Mouse (Mus musculus) neural tube, embryonic 11.5 days (tissue): Measurements from ENCODE around the gene Gins1. TPM values are rescaled to one million over a fixed set of nuclear protein-coding genes. Genes with fewer than 3 reads are reported as not detected.

Source experiments
- ATAC-seq: fragments of 200-750 bp; cut with Nextera tagmentation; 2 replicates; pipeline ENCODE4 v1.8.0; 2017; ENCODE audit warnings: moderate number of reproducible peaks, mild to moderate bottlenecking, moderate TSS enrichment, moderate library complexity; ENCODE audit not compliant: insufficient read depth, low FRiP score, low TSS enrichment
- DNase-seq: peaks from one replicate; pipeline ENCODE4 v3.0.0-alpha.2; 2015; ENCODE audit warnings: low spot score
- H3K27ac ChIP-seq: fragments of 300-500 bp; sonication (generic); 2 replicates; pipeline ENCODE4 v1.5.1; 2014; ENCODE audit warnings: low read depth, mild to moderate bottlenecking, low read length
- H3K27me3 ChIP-seq: fragments of 300-500 bp; sonication (generic); 2 replicates; pipeline ENCODE4 v1.6.1; 2014; ENCODE audit warnings: mild to moderate bottlenecking, low read length, mixed read lengths; ENCODE audit not compliant: control insufficient read depth, insufficient read depth
- H3K36me3 ChIP-seq: fragments of 300-500 bp; sonication (generic); 2 replicates; pipeline ENCODE4 v1.6.1; 2014; ENCODE audit warnings: mild to moderate bottlenecking, low read length, moderate library complexity, mixed read lengths; ENCODE audit not compliant: control insufficient read depth, insufficient read depth
- H3K4me1 ChIP-seq: fragments of 300-500 bp; sonication (generic); 2 replicates; pipeline ENCODE4 v1.6.1; 2014; ENCODE audit warnings: low read length, mixed read lengths; ENCODE audit not compliant: control insufficient read depth, insufficient read depth
- H3K4me2 ChIP-seq: fragments of 300-500 bp; sonication (generic); 2 replicates; pipeline ENCODE4 v1.6.1; 2014; ENCODE audit warnings: low read depth, mild to moderate bottlenecking, moderate library complexity
- H3K4me3 ChIP-seq: fragments of 300-500 bp; sonication (generic); 2 replicates; pipeline ENCODE4 v1.5.1; 2014; ENCODE audit warnings: low read depth, low read length
- H3K9ac ChIP-seq: fragments of 300-500 bp; sonication (generic); 2 replicates; pipeline ENCODE4 v1.6.1; 2014; ENCODE audit warnings: mild to moderate bottlenecking, low read length
- H3K9me3 ChIP-seq: fragments of 300-500 bp; sonication (generic); 2 replicates; pipeline ENCODE4 v1.6.1; 2016; ENCODE audit warnings: low read length; ENCODE audit not compliant: control insufficient read depth
- WGBS: fragments of 180-500 bp; shearing (Covaris S2); extraction: QIAGEN DNeasy Blood & Tissue Kit; methylation state at CpG from one replicate; pipeline ENCODE4 v1.1.7; 2014; 5-methylcytosine and 5-hydroxymethylcytosine counted together
- polyA plus RNA-seq: library from polyadenylated mRNA; unstranded; fragments of >200 nt; fragmentation: Nextera tagmentation; extraction: Ambion mirVana; gene quantifications from 2 replicates; pipeline ENCODE4 v1.2.1, GENCODE M21; 2014

Gins1 gene
- polyA plus RNA-seq, 1 experiment from 2014 or later = 60.6 TPM

- Histone ChIP-seq H3K27me3 (no peaks in the 10 kb centered on the region), H3K4me3 (no peak overlapping the region), H3K4me1 (no peaks in the 10 kb centered on the region), H3K36me3 (peaks cover 4% of the 10 kb centered on the region; the same call in 1 of the 2 replicates), H3K4me2 (no peak overlapping the region), H3K9me3 (no peaks in the 10 kb centered on the region), H3K27ac (no peak overlapping the region), H3K9ac (no peak overlapping the region)
- DNase-seq (no peak), ATAC-seq (no peak)
- 94% methylated on average over 5 of the region's 5 CpGs for WGBS
Observed at GRCm38 (mm10) chr2:150976871-150977270, 71.7 kb downstream of the Gins1 start.

- Histone ChIP-seq H3K27ac (no peak overlapping the region), H3K9ac (no peak overlapping the region), H3K4me1 (no peaks in the 10 kb centered on the region), H3K36me3 (peaks cover 4% of the 10 kb centered on the region; the same call in 1 of the 2 replicates), H3K27me3 (no peaks in the 10 kb centered on the region), H3K4me3 (no peak overlapping the region), H3K4me2 (no peak overlapping the region), H3K9me3 (no peaks in the 10 kb centered on the region)
- ATAC-seq (no peak), DNase-seq (no peak)
- WGBS = 97% methylated on average over 6 of the region's 6 CpGs
Observed at GRCm38 (mm10) chr2:150977676-150978075, 72.5 kb downstream of the Gins1 start.

GRCm38 (mm10) chr2:150978791-150979190, 73.6 kb downstream of the Gins1 start:
- Histone ChIP-seq H3K4me3 (no peak overlapping the region), H3K27me3 (no peaks in the 10 kb centered on the region), H3K4me1 (no peaks in the 10 kb centered on the region), H3K4me2 (no peak overlapping the region), H3K9ac (no peak overlapping the region), H3K36me3 (no peaks in the 10 kb centered on the region), H3K27ac (no peak overlapping the region), H3K9me3 (no peaks in the 10 kb centered on the region)
- ATAC-seq = no peak
- WGBS = 89% methylated on average over 3 of the region's 3 CpGs
- no peak for DNase-seq

GRCm38 (mm10) chr2:150979861-150980620, 74.8 kb downstream of the Gins1 start:
- H3K4me3 ChIP-seq = no peak overlapping the region
- H3K27me3 ChIP-seq = no peaks in the 10 kb centered on the region
- DNase-seq = no peak
- H3K9me3 ChIP-seq = no peaks in the 10 kb centered on the region
- no peaks in the 10 kb centered on the region for H3K4me1 ChIP-seq
- H3K27ac ChIP-seq = no peak overlapping the region
- no peak for ATAC-seq
- no peak overlapping the region for H3K9ac ChIP-seq
- no peaks in the 10 kb centered on the region for H3K36me3 ChIP-seq
- 91% methylated on average over 14 of the region's 14 CpGs for WGBS
- H3K4me2 ChIP-seq = no peak overlapping the region

Other genes starting within 250 kb of the Gins1 start
- gene Acss1, start 236.9 kb upstream of the Gins1 start, polyA plus RNA-seq = 18.4 and 21.5 TPM in 2 replicates
- 0.91 and 0.99 TPM in 2 replicates for gene Vsx1, start 216.0 kb upstream of the Gins1 start, polyA plus RNA-seq
- 30.7 and 31.2 TPM in 2 replicates for gene Entpd6, start 156.4 kb upstream of the Gins1 start, polyA plus RNA-seq
- 50.2 and 52.8 TPM in 2 replicates for gene Pygb, start 118.7 kb upstream of the Gins1 start, polyA plus RNA-seq
- gene Abhd12, start 659 bp upstream of the Gins1 start, polyA plus RNA-seq = 57.0 and 65.3 TPM in 2 replicates
- gene Ninl, start 134.0 kb downstream of the Gins1 start, polyA plus RNA-seq = 12.2 and 14.2 TPM in 2 replicates
- gene Nanp, start 134.0 kb downstream of the Gins1 start, polyA plus RNA-seq = 42.4 and 43.9 TPM in 2 replicates
- not detected in 2 replicates for gene Gm14151, start 186.9 kb downstream of the Gins1 start, polyA plus RNA-seq
- not detected in 2 replicates for gene Gm14147, start 192.8 kb downstream of the Gins1 start, polyA plus RNA-seq